Mouse (Mus musculus) v-Abl transformed pro-B cells (cell line): ENCODE measurements at regions not wholly inside any gene's neighbourhood (a gene's known extent, or its start where the extent isn't known, plus 50 kb on each side); places are given as distances from the start of the nearest gene placed in this dataset.
"Not testable (repeated sequence)": the region's sequence is repeated elsewhere in the genome, so short reads cannot be mapped to it uniquely, and the experiment has no call there.

Experiments used
- in situ Hi-C, 2 experiments: fragments of 400-800 bp; cut with MboI; formaldehyde crosslinking; loops; one replicate each; pipeline ENCODE4 v1.15.1; 2025; ENCODE audit not compliant: unreplicated experiment in 2 of 2

DNA sequence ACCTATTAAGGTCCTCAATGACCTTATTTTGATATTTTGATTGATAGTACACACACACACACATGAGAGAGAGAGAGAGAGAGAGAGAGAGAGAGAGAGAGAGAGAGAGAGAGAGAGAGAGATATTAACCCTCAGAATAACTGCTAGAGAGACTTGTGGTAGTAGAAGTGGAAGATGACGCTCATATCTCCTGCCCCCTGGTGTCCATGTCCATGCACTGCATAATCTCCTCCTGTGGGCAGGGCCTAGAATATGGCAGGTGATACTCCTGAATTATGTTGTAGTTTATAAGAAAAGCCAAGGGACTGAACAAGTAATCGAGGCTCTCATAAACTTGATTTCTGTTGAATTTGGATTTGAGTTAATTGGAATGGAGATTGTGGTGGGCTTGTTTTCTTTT, 712.3 kb downstream of the Dad1 start:
- in situ Hi-C loops: loop anchor here in 1 of 2 experiments (25.0 kb wide), 1 partner anchor 729 kb away; no protein-coding TSS in a partner anchor

GRCm38 (mm10) chr14:53537895-53538294, 716.0 kb downstream of the Dad1 start:
- in situ Hi-C loops: loop anchor here in 1 of 2 experiments (25.0 kb wide), 1 partner anchor 726 kb away; no protein-coding TSS in a partner anchor

DNA sequence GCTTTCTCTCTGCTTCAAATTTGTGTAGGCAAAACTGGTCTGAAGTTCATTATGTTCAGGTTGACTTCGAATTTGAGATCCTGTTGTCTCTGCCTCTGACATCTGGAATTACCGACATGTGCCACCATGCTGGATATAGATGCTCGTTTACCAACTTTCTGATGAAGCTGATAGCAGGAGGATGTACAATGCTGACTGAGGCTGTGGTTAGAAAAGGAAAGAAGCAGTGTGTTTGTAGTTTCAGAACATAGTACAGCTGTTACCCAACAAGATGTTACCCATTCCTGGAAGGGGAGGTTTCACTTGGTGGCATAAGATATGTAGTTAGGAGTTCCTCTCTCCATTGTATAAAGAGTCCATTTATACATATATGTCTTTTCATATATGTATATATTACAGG, 730.5 kb downstream of the Dad1 start:
- in situ Hi-C loops: not testable (repeated sequence)

GRCm38 (mm10) chr14:53518954-53519353, 735.0 kb downstream of the Dad1 start:
- in situ Hi-C loops: not testable (repeated sequence)

DNA sequence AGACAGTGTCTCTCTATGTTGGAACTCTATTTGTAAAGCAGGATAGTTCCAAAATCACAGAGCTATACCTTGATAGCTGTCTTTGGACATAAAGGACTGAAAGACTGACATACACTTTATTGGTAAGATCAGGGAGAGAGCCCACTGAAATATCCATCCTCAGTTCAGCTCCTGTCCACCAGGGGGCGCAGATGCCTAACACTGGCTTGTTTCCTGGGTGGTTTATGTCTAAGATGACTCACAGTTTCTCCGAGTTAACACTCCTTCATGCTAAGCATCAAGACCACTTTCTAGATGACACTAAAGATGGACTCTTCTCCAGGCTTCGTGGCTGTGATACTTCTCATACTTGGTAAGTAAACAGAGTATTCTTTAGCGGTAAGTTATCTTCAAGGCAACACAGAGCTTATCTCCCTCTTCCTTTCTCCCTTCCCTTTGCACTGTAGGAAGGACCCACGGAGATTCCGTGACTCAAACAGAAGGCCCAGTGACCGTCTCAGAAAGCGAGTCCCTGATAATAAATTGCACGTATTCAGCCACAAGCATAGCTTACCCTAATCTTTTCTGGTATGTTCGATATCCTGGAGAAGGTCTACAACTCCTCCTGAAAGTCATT, 737.2 kb downstream of the Dad1 start:
- in situ Hi-C loops: not testable (repeated sequence)

DNA sequence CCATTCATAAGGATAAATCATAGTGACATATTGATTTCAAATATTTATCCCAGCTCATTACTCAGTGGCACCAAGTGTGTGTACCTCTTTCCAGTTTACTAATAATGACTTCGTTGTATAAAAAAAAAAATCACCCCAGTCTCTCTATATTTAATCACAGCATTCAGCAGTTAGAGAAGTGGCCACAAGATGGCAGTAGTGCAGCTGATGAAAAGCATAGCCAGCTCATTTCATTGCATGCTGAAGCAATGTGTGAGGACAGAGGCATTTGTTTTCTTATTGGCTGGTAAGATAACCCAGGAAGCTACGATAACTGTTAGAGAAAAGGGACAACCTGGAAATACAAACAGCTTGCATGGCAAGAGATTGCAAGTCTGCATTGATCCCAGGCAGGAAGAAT, 748.5 kb downstream of the Dad1 start:
- in situ Hi-C loops: not testable (repeated sequence)

GRCm38 (mm10) chr14:53488383-53488782, 765.5 kb downstream of the Dad1 start:
- in situ Hi-C loops: not testable (repeated sequence)

- in situ Hi-C loops: not testable (repeated sequence)
Measured at GRCm38 (mm10) chr14:53487611-53488010, 766.3 kb downstream of the Dad1 start.

DNA sequence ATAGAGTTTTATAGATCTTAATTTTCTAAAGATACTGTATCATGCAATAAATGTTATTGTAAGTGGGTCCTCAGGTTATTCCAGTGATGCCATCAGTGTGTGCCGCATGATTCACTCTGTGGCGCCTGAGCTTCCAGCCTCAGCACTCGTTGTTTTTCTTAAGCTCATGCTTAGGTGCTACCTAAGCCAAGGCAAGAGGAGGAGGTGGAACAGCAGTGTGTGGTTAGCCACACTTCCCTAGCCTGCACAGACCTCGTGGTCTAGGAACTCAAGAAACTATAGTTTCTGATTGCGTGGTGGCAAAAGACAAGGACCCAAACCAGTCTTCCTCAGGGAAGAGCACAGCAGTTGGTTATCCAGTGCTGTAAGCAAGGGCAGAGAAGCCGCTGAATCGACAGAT, 779.7 kb downstream of the Dad1 start:
- in situ Hi-C loops: loop anchor here in 1 of 2 experiments (25.0 kb wide), 1 partner anchor 112 kb away; no protein-coding TSS in a partner anchor

DNA sequence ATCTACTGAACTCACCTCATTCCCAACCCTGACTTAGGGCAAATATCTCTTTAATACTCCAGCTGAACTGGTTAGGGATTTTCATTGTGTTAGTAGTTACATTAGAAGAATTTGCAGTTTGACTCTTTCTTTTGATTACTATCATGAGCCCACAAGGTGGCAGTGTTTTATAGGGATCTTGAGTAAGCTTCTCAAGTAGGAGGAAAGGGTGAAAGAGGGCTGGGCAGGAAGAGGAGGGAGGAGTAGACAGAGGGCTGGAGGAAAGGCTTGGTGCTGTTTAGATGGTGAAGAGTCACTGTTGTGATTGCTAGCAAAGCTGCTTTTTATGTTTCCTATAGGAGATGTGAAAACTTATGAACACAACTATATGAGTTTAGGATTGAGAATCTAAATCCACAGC, 793.1 kb downstream of the Dad1 start:
- in situ Hi-C loops: loop anchor here in 1 of 2 experiments (25.0 kb wide), 1 partner anchor 98 kb away; no protein-coding TSS in a partner anchor

DNA sequence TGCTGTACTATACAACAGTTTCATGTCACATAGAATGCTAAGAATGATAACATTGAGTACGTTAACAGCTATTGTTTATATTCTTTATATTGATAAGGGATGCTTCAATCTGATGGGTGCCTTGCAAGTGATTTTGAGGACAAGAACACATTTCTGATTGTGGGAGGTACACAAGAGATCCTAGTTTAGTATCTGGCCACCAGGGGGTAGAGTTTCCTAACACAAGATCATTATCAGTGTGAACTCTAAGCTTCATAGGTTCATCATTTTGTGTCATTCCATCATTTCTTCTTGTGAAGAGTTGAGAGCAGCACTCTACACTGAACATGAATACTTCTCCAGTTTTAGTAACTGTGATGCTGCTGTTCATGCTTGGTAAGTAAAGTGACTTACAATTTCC, 799.9 kb downstream of the Dad1 start:
- in situ Hi-C loops: loop anchor here in 1 of 2 experiments (25.0 kb wide), 1 partner anchor 92 kb away; no protein-coding TSS in a partner anchor

GRCm38 (mm10) chr14:53439643-53440042, 814.3 kb downstream of the Dad1 start:
- in situ Hi-C loops: loop anchor here (5.0 kb wide), 2 partner anchors 697 to 707 kb away; no protein-coding TSS in a partner anchor

- in situ Hi-C loops: not testable (repeated sequence)
Measured at GRCm38 (mm10) chr14:53430130-53430529, 823.8 kb downstream of the Dad1 start.

GRCm38 (mm10) chr14:53428447-53428846, 825.5 kb downstream of the Dad1 start:
- in situ Hi-C loops: not testable (repeated sequence)

GRCm38 (mm10) chr14:53427636-53428035, 826.3 kb downstream of the Dad1 start:
- in situ Hi-C loops: not testable (repeated sequence)

- in situ Hi-C loops: not testable (repeated sequence)
Measured at GRCm38 (mm10) chr14:53416955-53417354, 836.9 kb downstream of the Dad1 start.

GRCm38 (mm10) chr14:53407500-53408227, 846.2 kb downstream of the Dad1 start:
- in situ Hi-C loops: not testable (repeated sequence)

- in situ Hi-C loops: not testable (repeated sequence)
Measured at GRCm38 (mm10) chr14:53390307-53390706, 863.6 kb downstream of the Dad1 start.

DNA sequence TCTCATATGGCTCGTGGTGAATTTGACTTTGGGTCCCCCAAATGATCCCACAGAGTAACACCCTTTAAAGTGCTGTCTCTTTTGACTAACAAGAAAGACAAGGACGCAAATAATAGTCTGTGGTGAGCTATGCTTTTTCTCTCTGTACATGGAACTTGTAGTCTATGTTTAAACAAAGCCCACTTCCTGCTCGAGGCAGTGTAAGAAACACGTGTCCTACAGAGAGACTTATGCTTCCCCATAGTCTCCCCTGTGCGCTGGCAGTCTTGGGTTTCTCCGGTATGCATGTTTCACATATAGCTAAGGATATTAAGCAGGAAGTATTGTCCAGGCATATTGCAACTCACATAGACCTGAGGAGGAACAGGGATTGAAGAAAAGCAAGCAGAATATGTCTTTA, 879.0 kb upstream of the Olfr1507 start:
- in situ Hi-C loops: loop anchor here in 1 of 2 experiments (25.0 kb wide), 1 partner anchor 88 kb away; no protein-coding TSS in a partner anchor

GRCm38 (mm10) chr14:53373777-53374468, 878.4 kb upstream of the Olfr1507 start:
- in situ Hi-C loops: loop anchor here in 1 of 2 experiments (25.0 kb wide), 1 partner anchor 88 kb away; no protein-coding TSS in a partner anchor

- in situ Hi-C loops: loop anchor here in 1 of 2 experiments (25.0 kb wide), 1 partner anchor 93 kb away; no protein-coding TSS in a partner anchor
Measured at GRCm38 (mm10) chr14:53369776-53370175, 874.2 kb upstream of the Olfr1507 start.
